Mouse (Mus musculus) liver, embryonic 15.5 days (tissue): ENCODE data around the gene Prkce. TPM values are rescaled to one million over a fixed set of nuclear protein-coding genes. Genes with fewer than 3 reads are reported as not detected.

Experiments used
- ATAC-seq: fragments of 200-750 bp; cut with Nextera tagmentation; 2 replicates; pipeline ENCODE4 v1.8.0; 2017; ENCODE audit warnings: moderate number of reproducible peaks, mild to moderate bottlenecking, moderate library complexity; ENCODE audit not compliant: insufficient read depth
- H3K27ac ChIP-seq: fragments of 300-500 bp; sonication (generic); replicated peaks from 2 replicates; pipeline ENCODE4 v1.5.1; 2015; ENCODE audit warnings: mild to moderate bottlenecking, inconsistent platforms
- H3K27me3 ChIP-seq: fragments of 300-500 bp; sonication (generic); 2 replicates; pipeline ENCODE4 v1.6.1; 2015; ENCODE audit warnings: mild to moderate bottlenecking, inconsistent platforms
- H3K36me3 ChIP-seq: fragments of 300-500 bp; sonication (generic); replicated peaks from 2 replicates; pipeline ENCODE4 v1.6.1; 2015; ENCODE audit warnings: moderate library complexity, mild to moderate bottlenecking, inconsistent platforms
- H3K4me1 ChIP-seq: fragments of 300-500 bp; sonication (generic); replicated peaks from 2 replicates; pipeline ENCODE4 v1.6.1; 2015; ENCODE audit warnings: inconsistent platforms
- H3K4me2 ChIP-seq: fragments of 300-500 bp; sonication (generic); 2 replicates; pipeline ENCODE4 v1.6.1; 2015; ENCODE audit warnings: moderate library complexity, mild to moderate bottlenecking, inconsistent platforms
- H3K4me3 ChIP-seq: fragments of 300-500 bp; sonication (generic); replicated peaks from 2 replicates; pipeline ENCODE4 v1.5.1; 2015; ENCODE audit warnings: mild to moderate bottlenecking, inconsistent platforms
- H3K9ac ChIP-seq: fragments of 300-500 bp; sonication (generic); 2 replicates; pipeline ENCODE4 v1.6.1; 2015; ENCODE audit warnings: moderate library complexity, mild to moderate bottlenecking, inconsistent platforms
- H3K9me3 ChIP-seq: fragments of 300-500 bp; sonication (generic); replicated peaks from 2 replicates; pipeline ENCODE4 v1.6.1; 2016; ENCODE audit warnings: inconsistent platforms
- WGBS: fragments of 180-500 bp; shearing (Covaris S2); methylation state at CpG from one replicate; pipeline ENCODE4 v1.1.7; 2015; ENCODE audit warnings: mixed read lengths; ENCODE audit not compliant: insufficient replicate concordance; 5-methylcytosine and 5-hydroxymethylcytosine counted together
- polyA plus RNA-seq: library from polyadenylated mRNA; unstranded; fragments of >200 nt; fragmentation: Nextera tagmentation; extraction: Ambion mirVana; gene quantifications from 2 replicates; pipeline ENCODE4 v1.2.1, GENCODE M21; 2015

The Prkce gene
- 0.79 and 1.1 TPM in 2 replicates for polyA plus RNA-seq

- Histone ChIP-seq H3K4me1 (peaks cover 28% of the 10 kb centered on the region), H3K36me3 (no peaks in the 10 kb centered on the region), H3K4me3 (peak within 1 kb of the TSS; percentile 74), H3K27me3 (peaks cover 56% of the 10 kb centered on the region), H3K4me2 (peak within 1 kb of the TSS; percentile 89), H3K27ac (peak within 1 kb of the TSS; percentile 85), H3K9me3 (no peaks in the 10 kb centered on the region), H3K9ac (peak within 1 kb of the TSS; percentile 64)
- ATAC-seq: peak; percentile 73
- WGBS: under 1% methylated on average over 110 of the region's 115 CpGs
Observed at GRCm38 (mm10) chr17:86167320-86168230, at the start of gene Prkce. TSS of gene Prkce (plus strand) at chr17:86167785.

DNA sequence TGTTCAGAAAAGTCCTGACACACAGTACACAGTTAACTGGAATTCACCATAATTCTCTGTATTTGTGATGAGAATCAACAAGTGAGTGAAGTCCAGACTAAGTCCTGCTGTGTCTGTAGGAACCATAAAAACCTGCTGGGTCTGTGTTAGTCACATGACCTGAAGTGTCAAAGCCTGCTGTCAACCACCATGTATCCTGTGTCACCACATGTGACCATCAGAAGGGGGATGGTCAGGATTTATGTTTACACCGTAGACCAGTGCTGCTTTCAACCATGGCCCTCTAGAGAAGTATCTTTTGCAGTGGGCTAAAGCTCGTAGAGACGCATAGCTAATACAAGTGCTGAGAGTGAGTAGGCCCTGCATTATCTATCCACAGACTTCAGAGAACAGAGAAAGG is 44.4 kb upstream of the Prkce start:
- no peak overlapping the region for H3K4me3 ChIP-seq
- peaks cover 58% of the 10 kb centered on the region for H3K36me3 ChIP-seq
- H3K27me3 ChIP-seq: no peaks in the 10 kb centered on the region
- H3K4me1 ChIP-seq: no peaks in the 10 kb centered on the region
- no peak overlapping the region for H3K9ac ChIP-seq
- ATAC-seq: no peak
- no peaks in the 10 kb centered on the region for H3K9me3 ChIP-seq
- H3K27ac ChIP-seq: no peak overlapping the region
- no peak overlapping the region for H3K4me2 ChIP-seq
- 75% methylated on average over 3 of the region's 3 CpGs for WGBS

- 74% methylated on average over 5 of the region's 5 CpGs for WGBS
- Histone ChIP-seq H3K9me3 (no peaks in the 10 kb centered on the region), H3K4me3 (no peak overlapping the region), H3K4me1 (no peaks in the 10 kb centered on the region), H3K9ac (no peak overlapping the region), H3K27ac (no peak overlapping the region), H3K36me3 (peaks cover 72% of the 10 kb centered on the region), H3K27me3 (no peaks in the 10 kb centered on the region), H3K4me2 (no peak overlapping the region)
- no peak for ATAC-seq
Observed at GRCm38 (mm10) chr17:86125908-86126307, 41.7 kb upstream of the Prkce start.

- Histone ChIP-seq H3K9ac (no peak overlapping the region), H3K27me3 (no peaks in the 10 kb centered on the region), H3K4me3 (no peak overlapping the region), H3K36me3 (peaks cover 62% of the 10 kb centered on the region), H3K9me3 (no peaks in the 10 kb centered on the region), H3K27ac (no peak overlapping the region), H3K4me1 (no peaks in the 10 kb centered on the region), H3K4me2 (no peak overlapping the region)
- no peak for ATAC-seq
- WGBS: 78% methylated on average over 5 of the region's 5 CpGs
Observed at GRCm38 (mm10) chr17:86128198-86128597, 39.4 kb upstream of the Prkce start.

DNA sequence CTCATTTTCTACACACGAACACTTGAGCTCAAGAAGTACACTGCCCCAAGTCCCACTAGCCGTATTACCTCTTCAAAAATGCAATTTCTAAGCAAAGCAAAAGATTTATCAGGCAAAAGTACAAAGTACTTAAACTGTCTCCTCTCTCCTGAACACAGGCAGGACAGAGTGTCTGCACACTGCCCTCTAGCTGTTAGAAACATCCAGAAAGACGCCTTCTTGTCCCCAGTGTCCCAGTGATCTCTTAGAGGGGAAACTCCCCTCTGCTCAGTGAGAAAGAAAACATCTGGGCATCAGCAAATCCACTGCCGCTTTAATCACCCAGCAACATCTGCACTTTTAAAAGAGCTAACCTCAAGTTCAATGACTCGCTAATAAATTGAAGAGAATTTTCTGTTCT is 35.1 kb upstream of the Prkce start:
- ATAC-seq: no peak
- Histone ChIP-seq H3K27ac (no peak overlapping the region), H3K4me1 (no peaks in the 10 kb centered on the region), H3K27me3 (no peaks in the 10 kb centered on the region), H3K4me2 (no peak overlapping the region), H3K9ac (no peak overlapping the region), H3K4me3 (no peak overlapping the region), H3K9me3 (no peaks in the 10 kb centered on the region), H3K36me3 (peaks cover 70% of the 10 kb centered on the region)
- 61% methylated on average over 5 of the region's 5 CpGs for WGBS

GRCm38 (mm10) chr17:86134461-86134860 is 33.1 kb upstream of the Prkce start:
- no peaks in the 10 kb centered on the region for H3K27me3 ChIP-seq
- peaks cover 75% of the 10 kb centered on the region for H3K36me3 ChIP-seq
- WGBS: 77% methylated on average over 6 of the region's 6 CpGs
- no peaks in the 10 kb centered on the region for H3K9me3 ChIP-seq
- no peaks in the 10 kb centered on the region for H3K4me1 ChIP-seq
- H3K27ac ChIP-seq: no peak overlapping the region
- ATAC-seq: no peak
- no peak overlapping the region for H3K9ac ChIP-seq
- H3K4me2 ChIP-seq: no peak overlapping the region
- no peak overlapping the region for H3K4me3 ChIP-seq

DNA sequence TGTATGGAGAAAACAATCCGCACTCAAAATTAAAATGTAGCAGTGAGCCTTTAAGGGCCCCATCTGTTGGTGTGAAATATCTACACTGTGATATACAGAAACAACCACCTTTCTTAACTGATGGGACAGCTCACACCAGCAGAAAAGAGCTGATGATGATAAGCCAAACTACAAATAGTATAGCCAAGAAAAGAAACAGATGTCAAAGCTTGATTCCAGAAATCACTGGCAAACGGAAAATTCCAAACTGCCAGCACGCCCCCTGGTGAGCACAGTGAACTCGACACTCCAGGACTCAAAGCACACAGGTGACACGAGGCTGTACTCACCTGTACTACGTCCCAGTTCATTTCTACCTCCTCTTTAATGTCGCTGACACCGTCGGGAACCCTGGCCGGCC is 31.8 kb upstream of the Prkce start:
- H3K4me1 ChIP-seq: no peaks in the 10 kb centered on the region
- no peak for ATAC-seq
- no peaks in the 10 kb centered on the region for H3K9me3 ChIP-seq
- H3K4me3 ChIP-seq: no peak overlapping the region
- WGBS: 84% methylated on average over 10 of the region's 10 CpGs
- no peak overlapping the region for H3K9ac ChIP-seq
- no peak overlapping the region for H3K27ac ChIP-seq
- H3K4me2 ChIP-seq: no peak overlapping the region
- H3K27me3 ChIP-seq: no peaks in the 10 kb centered on the region
- H3K36me3 ChIP-seq: peaks cover 65% of the 10 kb centered on the region

DNA sequence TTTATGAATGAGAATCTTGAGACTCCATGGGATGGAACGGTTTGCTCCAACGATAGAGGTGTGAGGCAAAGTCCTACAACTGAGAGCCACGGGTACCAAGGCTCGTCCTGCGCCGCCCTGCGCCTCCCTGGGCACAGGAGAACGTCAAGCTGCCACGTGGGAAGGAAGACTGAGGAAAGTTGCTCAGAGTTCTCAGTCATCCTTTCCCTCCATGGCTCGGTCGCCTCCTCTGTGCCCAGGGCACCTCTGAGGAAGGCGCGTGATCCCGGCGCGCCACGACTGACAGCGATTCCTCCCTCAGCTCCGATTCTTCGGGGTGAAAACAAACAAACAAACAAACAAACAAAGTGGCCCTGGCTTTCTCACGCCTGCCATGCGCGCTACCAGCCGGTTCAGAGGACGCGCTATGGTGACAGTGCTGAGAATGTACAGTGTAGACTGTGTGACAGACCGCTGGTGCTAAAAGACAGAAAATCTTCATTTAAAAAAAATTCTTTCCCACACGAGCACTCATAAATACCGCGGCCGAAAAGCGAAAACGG is 23.0 kb upstream of the Prkce start:
- H3K9me3 ChIP-seq: no peaks in the 10 kb centered on the region
- peaks cover 10% of the 10 kb centered on the region; the same call in 1 of the 2 replicates for H3K36me3 ChIP-seq
- H3K27ac ChIP-seq: peak overlapping the region; percentile 79
- peak overlapping the region; percentile 82 for H3K9ac ChIP-seq
- WGBS: under 1% methylated on average over 33 of the region's 33 CpGs
- H3K27me3 ChIP-seq: no peaks in the 10 kb centered on the region
- H3K4me2 ChIP-seq: peak overlapping the region; percentile 93
- ATAC-seq: peak; percentile 78
- H3K4me1 ChIP-seq: peaks cover 28% of the 10 kb centered on the region
- peak overlapping the region; percentile 89 for H3K4me3 ChIP-seq

DNA sequence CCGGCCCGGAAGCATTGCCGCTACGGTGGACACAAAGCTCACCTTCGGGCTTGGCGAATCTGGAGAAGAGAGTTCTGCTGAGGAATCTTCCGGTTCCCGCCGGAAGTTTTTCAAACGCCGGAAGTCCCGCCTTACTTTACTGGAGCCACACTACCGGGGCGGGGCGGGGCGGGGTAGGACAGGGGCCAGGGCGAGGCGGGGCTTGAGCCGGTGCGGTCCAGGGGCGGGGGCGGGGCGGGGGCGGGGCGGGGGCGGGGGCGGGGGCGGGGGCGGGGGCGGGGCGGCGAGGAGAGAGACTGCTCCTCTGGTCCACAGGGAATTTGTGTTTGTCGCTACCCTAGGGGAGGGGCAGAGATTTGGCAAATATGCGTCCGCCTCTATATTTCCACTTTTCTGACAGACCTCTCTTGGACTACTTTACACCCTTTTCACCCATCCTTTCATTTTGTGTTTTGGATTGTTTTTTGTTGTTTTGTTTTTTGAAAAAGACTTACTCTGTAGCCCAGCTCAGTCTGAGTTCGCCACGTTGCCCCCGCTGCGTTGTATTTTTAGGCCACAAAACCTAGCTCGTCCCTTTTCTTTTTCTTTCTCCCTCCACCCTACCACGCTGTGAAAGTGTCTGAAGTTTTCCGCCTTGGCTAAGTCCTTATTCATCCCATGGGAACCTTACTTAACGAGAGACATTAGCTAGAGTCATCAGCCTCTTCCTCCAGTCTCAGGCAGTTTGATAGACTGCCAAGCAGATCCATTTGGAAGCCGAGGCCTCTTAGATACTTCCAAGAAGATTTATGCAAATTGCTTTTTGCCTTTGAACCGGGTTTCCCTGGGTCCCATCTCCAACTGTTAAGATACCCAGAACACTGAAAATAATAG is 22.3 kb upstream of the Prkce start, which contains the start of gene Srbd1:
Gene Srbd1, minus strand, starts transcription at position 97 of the 873 bp plus-strand sequence.
- Histone ChIP-seq H3K9me3 (no peaks in the 10 kb centered on the region), H3K9ac (peak within 1 kb of the TSS; percentile 82), H3K4me2 (peak within 1 kb of the TSS; percentile 93), H3K4me3 (peak within 1 kb of the TSS; percentile 89), H3K27ac (peak within 1 kb of the TSS; percentile 79), H3K36me3 (peaks cover 8% of the 10 kb centered on the region; the same call in 1 of the 2 replicates), H3K27me3 (no peaks in the 10 kb centered on the region), H3K4me1 (peaks cover 28% of the 10 kb centered on the region)
- peak; percentile 96 for ATAC-seq
- WGBS: 4% methylated on average over 38 of the region's 45 CpGs

DNA sequence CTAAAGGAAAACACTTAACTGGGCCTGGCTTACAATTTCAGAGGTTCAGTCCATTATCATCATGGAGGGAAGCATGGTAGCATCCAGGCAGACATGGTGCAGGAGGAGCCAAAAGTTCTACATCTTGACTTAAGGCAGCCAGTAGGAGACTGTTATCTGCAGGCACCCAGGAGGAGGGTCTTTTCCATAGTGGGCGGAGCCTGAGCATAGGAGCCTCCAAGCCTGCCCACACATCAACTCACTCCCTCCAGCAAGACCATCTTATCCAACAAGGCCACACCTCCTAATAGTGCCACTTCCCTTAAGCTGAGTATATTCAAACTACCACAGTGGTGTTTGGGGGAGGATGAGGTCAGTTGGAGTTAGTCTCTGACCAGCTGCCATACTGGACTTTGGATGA is 17.9 kb upstream of the Prkce start:
- Histone ChIP-seq H3K9me3 (no peaks in the 10 kb centered on the region), H3K4me1 (peaks cover 11% of the 10 kb centered on the region), H3K4me3 (no peak overlapping the region), H3K9ac (no peak overlapping the region), H3K27ac (no peak overlapping the region), H3K36me3 (no peaks in the 10 kb centered on the region), H3K27me3 (no peaks in the 10 kb centered on the region), H3K4me2 (no peak overlapping the region)
- ATAC-seq: no peak
- 63% methylated on average over 1 of the region's 1 CpGs for WGBS
